Mouse (Mus musculus): ENCODE results near the gene Uhmk1. TPM values are rescaled to one million over a fixed set of nuclear protein-coding genes. Genes with fewer than 3 reads are reported as not detected.

The Uhmk1 gene
- total RNA-seq, 2 experiments from 2014 or later, result 140 to 141 TPM

- TF ChIP-seq CTCF (IDR thresholded peaks at IDR 0.05), result no peak
- intact Hi-C loops (cut with DNase I), result no loop called here
- DNase-seq (ENCODE audit: extremely low spot score in 1 of 2, low spot score in 2 of 2), result no peak
- no peak overlapping the region for H3K27ac ChIP-seq
- H3K4me3 ChIP-seq, result no peak overlapping the region
These were observed 62.6 kb downstream of the Uhmk1 start for GRCm38 (mm10) chr1:170152552-170152951.

- no peak for TF ChIP-seq CTCF (IDR thresholded peaks at IDR 0.05)
- Histone ChIP-seq H3K27ac (no peak overlapping the region), H3K4me3 (no peak overlapping the region)
- DNase-seq (ENCODE audit: extremely low spot score in 1 of 2, low spot score in 2 of 2), result no peak
- intact Hi-C loops (cut with DNase I), result no loop called here
These were observed 64.3 kb downstream of the Uhmk1 start for GRCm38 (mm10) chr1:170150870-170151269.

DNA sequence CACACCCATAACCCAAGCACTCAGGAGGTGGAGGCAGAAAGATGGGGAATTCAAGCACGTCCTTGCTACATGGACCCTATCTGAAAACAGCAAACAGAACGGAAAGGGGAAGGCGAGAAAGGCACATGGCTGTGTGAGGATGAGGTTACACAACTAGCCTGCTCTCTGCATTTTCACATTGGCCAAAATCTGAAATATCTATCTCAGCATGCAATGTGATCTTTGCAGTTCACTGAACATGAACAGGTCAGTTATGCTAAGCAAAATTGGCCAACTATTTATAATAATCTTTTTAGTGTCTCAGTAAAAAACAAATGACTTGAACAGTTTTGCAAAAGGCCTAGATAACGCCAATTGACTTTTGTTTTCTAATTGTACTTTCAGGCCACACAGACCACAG lies 65.4 kb downstream of the Uhmk1 start:
- DNase-seq (ENCODE audit: extremely low spot score in 1 of 2, low spot score in 2 of 2), result no peak
- intact Hi-C loops (cut with DNase I), result no loop called here
- Histone ChIP-seq H3K27ac (no peak overlapping the region), H3K4me3 (no peak overlapping the region)
- no peak for TF ChIP-seq CTCF (IDR thresholded peaks at IDR 0.05)

GRCm38 (mm10) chr1:170148536-170148935 lies 66.7 kb downstream of the Uhmk1 start:
- TF ChIP-seq CTCF (IDR thresholded peaks at IDR 0.05), result no peak
- Histone ChIP-seq H3K4me3 (no peak overlapping the region), H3K27ac (no peak overlapping the region)
- no peak for DNase-seq (ENCODE audit: extremely low spot score in 1 of 2, low spot score in 2 of 2)
- intact Hi-C loops (cut with DNase I), result no loop called here

GRCm38 (mm10) chr1:170147651-170148448 lies 67.3 kb downstream of the Uhmk1 start:
- no peak for DNase-seq (ENCODE audit: extremely low spot score in 1 of 2, low spot score in 2 of 2)
- H3K4me3 ChIP-seq, result no peak overlapping the region
- TF ChIP-seq CTCF (IDR thresholded peaks at IDR 0.05), result no peak
- H3K27ac ChIP-seq, result no peak overlapping the region
- intact Hi-C loops (cut with DNase I), result no loop called here

DNA sequence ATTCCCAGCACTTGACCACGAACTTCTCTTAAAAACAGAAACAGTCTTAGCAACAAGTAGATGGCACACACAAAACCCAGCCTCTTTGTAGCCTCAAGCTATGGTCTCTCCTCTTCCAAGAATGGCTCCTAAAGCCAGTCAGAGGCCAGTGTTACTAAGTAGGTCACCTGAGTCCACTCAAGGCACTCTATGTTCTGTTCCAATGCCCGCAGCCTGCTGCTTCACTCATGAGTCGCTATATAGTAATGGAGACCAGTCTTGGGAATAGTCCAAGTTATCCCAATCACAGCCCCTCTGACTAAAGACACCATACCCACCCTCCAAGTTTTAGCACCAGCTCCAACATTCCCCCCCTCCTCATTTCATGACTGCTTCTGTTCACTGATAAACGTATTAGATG lies 69.6 kb downstream of the Uhmk1 start:
- intact Hi-C loops (cut with DNase I), result no loop called here
- no peak overlapping the region for H3K27ac ChIP-seq

More for the DNA sequence above, 69.6 kb downstream of the Uhmk1 start:
- H3K4me3 ChIP-seq, result no peak overlapping the region
- no peak for DNase-seq (ENCODE audit: extremely low spot score in 1 of 2, low spot score in 2 of 2)
- no peak for TF ChIP-seq CTCF (IDR thresholded peaks at IDR 0.05)

Other genes with a start within 250 kb of the Uhmk1 start
- 10 to 100 TPM; 16.7 to 18.0 TPM for gene Hsd17b7, start 246.2 kb downstream of the Uhmk1 start, total RNA-seq (2021)
- gene Ddr2, start 104.6 kb downstream of the Uhmk1 start, total RNA-seq (2021), result 1 to 10 TPM; 5.7 to 7.2 TPM
- 10 to 100 TPM; 55.7 to 60.9 TPM for gene Uap1, start 40.4 kb downstream of the Uhmk1 start, total RNA-seq (2021)
- not detected for gene Sh2d1b2, start 17.4 kb upstream of the Uhmk1 start, total RNA-seq (2021)
- not detected for gene Sh2d1b1, start 61.9 kb upstream of the Uhmk1 start, total RNA-seq (2021)
- 1 to 10 TPM; 2.5 to 3.6 TPM for gene Gm7694, start 90.9 kb upstream of the Uhmk1 start, total RNA-seq (2021)
- gene Spata46, start 93.4 kb upstream of the Uhmk1 start, total RNA-seq (2021), result not detected